Mouse (Mus musculus): ENCODE measurements around the gene Vipr1.

- no peak for TF ChIP-seq MAFK (IDR thresholded peaks at IDR 0.05; ENCODE audit: insufficient replicate concordance, low read length)
- TF ChIP-seq POLR2A (IDR thresholded peaks at IDR 0.05; ENCODE audit: low read depth, low read length): no peak
- no peak for TF ChIP-seq EP300 (IDR thresholded peaks at IDR 0.05; ENCODE audit: low read length)
- TF ChIP-seq CTCF (conservative IDR thresholded peaks at IDR 0.05 in 1 of 2, IDR thresholded peaks at IDR 0.05 in 1 of 2; ENCODE audit: low read depth in 2 of 2, low read length in 2 of 2): peak in 1 of 2 experiments; percentile 80; a peak in 2 of 4 replicates
- TF ChIP-seq NRF1 (IDR thresholded peaks at IDR 0.05; ENCODE audit: low read depth, low read length): peak; percentile 56; the same call in 1 of the 2 replicates
- TF ChIP-seq HCFC1 (IDR thresholded peaks at IDR 0.05; ENCODE audit: low read depth, low read length): no peak
- no peak for TF ChIP-seq MEF2A (IDR thresholded peaks at IDR 0.05; ENCODE audit: borderline replicate concordance, low read depth, low read length)
These were observed 26.9 kb downstream of the Vipr1 start for GRCm38 (mm10) chr9:121669348-121669791.
